In the genomic region with DNA sequence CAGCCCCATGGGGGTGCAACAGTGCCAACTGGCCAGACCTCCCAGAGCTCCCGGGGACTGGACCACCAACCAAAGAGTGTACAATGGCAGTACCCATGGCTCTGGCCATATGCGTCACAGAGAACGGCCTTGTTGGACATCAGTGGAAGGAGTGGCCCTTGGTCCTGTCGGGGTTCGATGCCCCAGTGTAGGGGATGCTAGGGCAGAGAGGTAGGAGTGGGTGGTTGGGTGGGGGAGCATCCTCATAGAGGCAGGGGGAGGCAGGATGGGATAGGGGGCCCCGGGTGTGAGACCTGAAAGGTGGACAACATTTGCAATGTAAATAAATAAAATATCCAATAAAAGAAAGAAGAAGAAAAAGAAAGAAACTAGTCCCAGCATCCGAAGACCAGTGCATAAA, we compare ENCODE assay signal across 17 mouse cellular contexts. TPM values are rescaled to one million over a fixed set of nuclear protein-coding genes. Genes with fewer than 3 reads are reported as not detected.
DNase-seq lines count a peak whose midpoint lies in the region; ATAC-seq lines count a peak whose summit lies in the region.
"Had no signal": no experiment of that assay in that cellular context is flagged by ENCODE, and none has a peak within 500 bp of the region (broad histone marks: within the 10 kb centered on the region; RNA-seq: fewer than 3 reads in every experiment).

No protein-coding gene starts in this region.

- H3K4me3 ChIP-seq in hindbrain, embryonic 15.5 days: no peak overlapping the region
- no peak overlapping the region for H3K4me3 ChIP-seq in hindbrain, embryonic 14.5 days (replicated peaks; ENCODE audit: low read length)
- no peak overlapping the region for H3K4me3 ChIP-seq in midbrain, embryonic 13.5 days (replicated peaks)
- no peak overlapping the region for H3K4me3 ChIP-seq in midbrain, embryonic 16.5 days (ENCODE audit: low read depth, low read length)
- H3K4me3 ChIP-seq: embryonic facial prominence, embryonic 12.5 days; forebrain, embryonic 12.5 days; heart, embryonic 13.5 days had no signal

- H3K27ac ChIP-seq in hindbrain, embryonic 15.5 days (replicated peaks): no peak overlapping the region
- no peak overlapping the region for H3K27ac ChIP-seq in hindbrain, embryonic 14.5 days
- no peak overlapping the region for H3K27ac ChIP-seq in midbrain, embryonic 13.5 days
- no peak overlapping the region for H3K27ac ChIP-seq in midbrain, embryonic 16.5 days (ENCODE audit: low read length)
- H3K27ac ChIP-seq: embryonic facial prominence, embryonic 12.5 days; forebrain, embryonic 12.5 days; heart, embryonic 13.5 days; hindbrain, postnatal 0 days had no signal

- no peak overlapping the region for H3K4me2 ChIP-seq in hindbrain, embryonic 15.5 days
- H3K4me2 ChIP-seq in hindbrain, embryonic 14.5 days (replicated peaks): no peak overlapping the region
- H3K4me2 ChIP-seq in midbrain, embryonic 13.5 days (replicated peaks): no peak overlapping the region
- H3K4me2 ChIP-seq in midbrain, embryonic 16.5 days (ENCODE audit: low read length): no peak overlapping the region
- H3K4me2 ChIP-seq: embryonic facial prominence, embryonic 12.5 days; forebrain, embryonic 12.5 days; heart, embryonic 13.5 days had no signal

- peak; percentile 54; the same call in 1 of the 2 replicates for ATAC-seq in hindbrain, embryonic 15.5 days (ENCODE audit: low FRiP score, low read depth)
- ATAC-seq in hindbrain, embryonic 14.5 days (ENCODE audit: low FRiP score): no peak
- 0 out of 2 replicates have a peak, but pooled peaks have one; percentile 50 for ATAC-seq in midbrain, embryonic 13.5 days
- no peak for ATAC-seq in midbrain, embryonic 16.5 days
- ATAC-seq: activated CD4-positive, CD25-positive, alpha-beta regulatory T cell, adult 4 months; hindbrain, postnatal 0 days; Patski had no signal

- 88% methylated on average over 7 of the region's 7 CpGs for WGBS in hindbrain, embryonic 15.5 days
- WGBS in hindbrain, embryonic 14.5 days: 94% methylated on average over 7 of the region's 7 CpGs
- WGBS in midbrain, embryonic 13.5 days: 93% methylated on average over 7 of the region's 7 CpGs
- WGBS in midbrain, embryonic 16.5 days: 94% methylated on average over 7 of the region's 7 CpGs

- DNase-seq in cerebellum, adult 9-11 months: peak; percentile 20
- no peak for DNase-seq in cerebellum, adult 9-10 months
- no peak for DNase-seq in hindbrain, embryonic 14.5 days (ENCODE audit: low spot score)
- DNase-seq: adrenal gland, postnatal 14 days; gastrocnemius, postnatal 36 days; heart, adult 11 months; heart, postnatal 36 days had no signal

- no peaks in the 10 kb centered on the region for H3K4me1 ChIP-seq in hindbrain, embryonic 15.5 days (replicated peaks)
- H3K4me1 ChIP-seq in hindbrain, embryonic 14.5 days (replicated peaks; ENCODE audit: control insufficient read depth, insufficient read depth, low read length): no peaks in the 10 kb centered on the region
- no peaks in the 10 kb centered on the region for H3K4me1 ChIP-seq in midbrain, embryonic 13.5 days (replicated peaks)
- H3K4me1 ChIP-seq in midbrain, embryonic 16.5 days (ENCODE audit: control insufficient read depth, insufficient read depth, low read length): no peaks in the 10 kb centered on the region
- H3K4me1 ChIP-seq: embryonic facial prominence, embryonic 12.5 days; forebrain, embryonic 12.5 days; heart, embryonic 13.5 days had no signal

- H3K9me3 ChIP-seq in hindbrain, embryonic 15.5 days: no peaks in the 10 kb centered on the region
- H3K9me3 ChIP-seq in hindbrain, embryonic 14.5 days (ENCODE audit: control insufficient read depth, low read length): no peaks in the 10 kb centered on the region
- H3K9me3 ChIP-seq in midbrain, embryonic 13.5 days: no peaks in the 10 kb centered on the region
- no peaks in the 10 kb centered on the region for H3K9me3 ChIP-seq in midbrain, embryonic 16.5 days (replicated peaks; ENCODE audit: control insufficient read depth, low read length, poor library complexity, severe bottlenecking)
- H3K9me3 ChIP-seq: embryonic facial prominence, embryonic 12.5 days; forebrain, embryonic 12.5 days; heart, embryonic 13.5 days had no signal

- H3K36me3 ChIP-seq in hindbrain, embryonic 15.5 days: no peaks in the 10 kb centered on the region
- no peaks in the 10 kb centered on the region for H3K36me3 ChIP-seq in hindbrain, embryonic 14.5 days (replicated peaks; ENCODE audit: control insufficient read depth, insufficient read depth)
- H3K36me3 ChIP-seq in midbrain, embryonic 13.5 days: no peaks in the 10 kb centered on the region
- no peaks in the 10 kb centered on the region for H3K36me3 ChIP-seq in midbrain, embryonic 16.5 days (ENCODE audit: control insufficient read depth, insufficient read depth, low read length)
- H3K36me3 ChIP-seq: embryonic facial prominence, embryonic 12.5 days; forebrain, embryonic 12.5 days; heart, embryonic 13.5 days had no signal

- no peaks in the 10 kb centered on the region for H3K27me3 ChIP-seq in hindbrain, embryonic 15.5 days
- H3K27me3 ChIP-seq in hindbrain, embryonic 14.5 days (ENCODE audit: control insufficient read depth, insufficient read depth, low read length): no peaks in the 10 kb centered on the region
- H3K27me3 ChIP-seq in midbrain, embryonic 13.5 days: no peaks in the 10 kb centered on the region
- H3K27me3 ChIP-seq in midbrain, embryonic 16.5 days (ENCODE audit: control insufficient read depth, insufficient read depth, low read depth, low read length): no peaks in the 10 kb centered on the region
- H3K27me3 ChIP-seq: CH12.LX; embryonic facial prominence, embryonic 12.5 days; forebrain, embryonic 12.5 days; heart, embryonic 13.5 days; Patski had no signal

- H3K9ac ChIP-seq in hindbrain, embryonic 15.5 days: no peak overlapping the region
- H3K9ac ChIP-seq in hindbrain, embryonic 14.5 days: no peak overlapping the region
- no peak overlapping the region for H3K9ac ChIP-seq in midbrain, embryonic 13.5 days (replicated peaks)
- no peak overlapping the region for H3K9ac ChIP-seq in midbrain, embryonic 16.5 days (ENCODE audit: low read depth, low read length)
- H3K9ac ChIP-seq: embryonic facial prominence, embryonic 12.5 days; forebrain, embryonic 12.5 days; heart, embryonic 13.5 days had no signal

RNA-seq across cellular contexts. Expression of a gene that starts 47.8 kb away (rescaled TPM):
- 50.5 and 52.7 TPM in 2 replicates for polyA plus RNA-seq in hindbrain, embryonic 15.5 days (2015; fragmentation: Nextera tagmentation; extraction: Ambion mirVana)
- 68.3 and 70.9 TPM in 2 replicates for polyA plus RNA-seq in hindbrain, embryonic 14.5 days (2014; fragmentation: Nextera tagmentation; extraction: Ambion mirVana)
- 45.3 and 47.0 TPM in 2 replicates for polyA plus RNA-seq in midbrain, embryonic 13.5 days (2015; fragmentation: Nextera tagmentation; extraction: Ambion mirVana)
- polyA plus RNA-seq in midbrain, embryonic 16.5 days (2015; fragmentation: Nextera tagmentation; extraction: Ambion mirVana): 64.4 and 76.2 TPM in 2 replicates
- polyA plus RNA-seq: activated CD4-positive, CD25-positive, alpha-beta regulatory T cell, adult 4 months; Patski had no signal

Comparison
In these comparisons a context has a peak if more than half of its experiments do, and no peak if none do; other contexts are left out.
1. ATAC-seq: peak in hindbrain, embryonic 15.5 days (single experiment) and midbrain, embryonic 13.5 days (single experiment); none in hindbrain, embryonic 14.5 days (single experiment) and midbrain, embryonic 16.5 days (single experiment).